Mouse (Mus musculus) MEL (cell line): Measurements from ENCODE around the gene Ly6g6c. TPM values are rescaled to one million over a fixed set of nuclear protein-coding genes. Genes with fewer than 3 reads are reported as not detected.

Source experiments
- DNase-seq: peaks from one replicate; pipeline ENCODE4 v3.0.0; 2011; ENCODE audit warnings: low read depth, low spot score
- H3K27ac ChIP-seq: 2 replicates; pipeline ENCODE4 v1.5.1; 2012; ENCODE audit warnings: low read depth, mild to moderate bottlenecking, control low read depth, low read length, moderate library complexity; ENCODE audit not compliant: control insufficient read depth
- H3K27me3 ChIP-seq, 2 experiments: fragments of 150-350 bp in 1 of 2; sonication (generic) in 1 of 2; 2 replicates each; pipeline ENCODE4 v1.6.1; 2012; ENCODE audit warnings: low read length in 2 of 2, mild to moderate bottlenecking in 2 of 2, improper control_type of control experiment in 1 of 2, moderate library complexity in 1 of 2; ENCODE audit not compliant: insufficient read depth in 2 of 2, control insufficient read depth in 1 of 2
- H3K36me3 ChIP-seq, 2 experiments: 2 replicates each; pipeline ENCODE4 v1.6.1; 2012 to 2014; ENCODE audit warnings: low read length in 2 of 2, improper control_type of control experiment in 1 of 2, inconsistent platforms in 1 of 2, mild to moderate bottlenecking in 1 of 2; ENCODE audit not compliant: insufficient read depth in 2 of 2, control insufficient read depth in 1 of 2
- H3K4me1 ChIP-seq, 2 experiments: fragments of 150-350 bp in 1 of 2; sonication (generic) in 1 of 2; 2 replicates each; pipeline ENCODE4 v1.6.1; 2012; ENCODE audit warnings: low read length in 2 of 2, improper control_type of control experiment in 1 of 2, mild to moderate bottlenecking in 1 of 2; ENCODE audit not compliant: insufficient read depth in 2 of 2, control insufficient read depth in 1 of 2
- H3K4me3 ChIP-seq, 2 experiments: fragments of 150-350 bp in 1 of 2; sonication (generic) in 1 of 2; 2 replicates each; pipeline ENCODE4 v1.5.1; 2012; ENCODE audit warnings: low read depth in 2 of 2, low read length in 2 of 2, mild to moderate bottlenecking in 2 of 2, moderate library complexity in 2 of 2, control low read depth in 1 of 2, improper control_type of control experiment in 1 of 2; ENCODE audit not compliant: control insufficient read depth in 1 of 2, insufficient read depth in 1 of 2
- H3K79me2 ChIP-seq: 2 replicates; pipeline ENCODE4 v1.6.1; 2012; ENCODE audit warnings: mild to moderate bottlenecking, low read length, moderate library complexity; ENCODE audit not compliant: control insufficient read depth, poor library complexity, insufficient read depth
- H3K9ac ChIP-seq: 2 replicates; pipeline ENCODE4 v1.6.1; 2012; ENCODE audit warnings: low read depth, mild to moderate bottlenecking, control low read depth, low read length, moderate library complexity; ENCODE audit not compliant: control insufficient read depth, poor library complexity, severe bottlenecking
- H3K9me3 ChIP-seq: fragments of 150-350 bp; sonication (generic); replicated peaks from 2 replicates; pipeline ENCODE4 v1.6.1; 2012; ENCODE audit warnings: mild to moderate bottlenecking, low read length, improper control_type of control experiment, moderate library complexity; ENCODE audit not compliant: insufficient read depth
- BHLHE40 ChIP-seq: IDR thresholded peaks from 2 replicates; pipeline ENCODE4 v1.6.1; 2012; ENCODE audit warnings: low read depth, mild to moderate bottlenecking, inconsistent platforms, low read length, improper control_type of control experiment, borderline replicate concordance
- CHD1 ChIP-seq: IDR thresholded peaks from 2 replicates; pipeline ENCODE4 v1.6.1; 2012; ENCODE audit warnings: low read depth, mild to moderate bottlenecking, inconsistent platforms, low read length, improper control_type of control experiment
- CHD2 ChIP-seq: IDR thresholded peaks from 2 replicates; pipeline ENCODE4 v1.6.1; 2011; ENCODE audit warnings: low read length, improper control_type of control experiment
- CTCF ChIP-seq, 3 experiments: IDR thresholded peaks in 2 of 3; conservative IDR thresholded peaks in 1 of 3; 2 replicates each; pipeline ENCODE4 v1.5.1; 2011 to 2012; ENCODE audit warnings: low read length in 3 of 3, low read depth in 2 of 3, mild to moderate bottlenecking in 2 of 3, improper control_type of control experiment in 1 of 3, inconsistent platforms in 1 of 3, mixed read lengths in 1 of 3, moderate library complexity in 1 of 3; ENCODE audit not compliant: control insufficient read depth in 1 of 3, insufficient read depth in 1 of 3, poor library complexity in 1 of 3, severe bottlenecking in 1 of 3
- E2F4 ChIP-seq: IDR thresholded peaks from 2 replicates; pipeline ENCODE4 v1.6.1; 2011; ENCODE audit warnings: low read depth, low read length, improper control_type of control experiment, borderline replicate concordance
- ELF1 ChIP-seq: IDR thresholded peaks from 2 replicates; pipeline ENCODE4 v1.6.1; 2014; ENCODE audit warnings: low read depth, mild to moderate bottlenecking, inconsistent platforms, low read length, improper control_type of control experiment, moderate library complexity
- EP300 ChIP-seq, 2 experiments: IDR thresholded peaks; 2 replicates each; pipeline ENCODE4 v1.6.1; 2011; ENCODE audit warnings: improper control_type of control experiment in 2 of 2, low read length in 2 of 2, low read depth in 1 of 2, mild to moderate bottlenecking in 1 of 2
- ETS1 ChIP-seq: IDR thresholded peaks from 2 replicates; pipeline ENCODE4 v1.6.1; 2012; ENCODE audit warnings: low read depth, mild to moderate bottlenecking, inconsistent platforms, low read length, improper control_type of control experiment, moderate library complexity
- GABPA ChIP-seq: IDR thresholded peaks from 2 replicates; pipeline ENCODE4 v1.6.1; 2012; ENCODE audit warnings: low read depth, mild to moderate bottlenecking, inconsistent platforms, low read length, improper control_type of control experiment, moderate library complexity
- GATA1 ChIP-seq: IDR thresholded peaks from 2 replicates; pipeline ENCODE4 v1.6.1; 2011; ENCODE audit warnings: low read depth, low read length, improper control_type of control experiment
- HCFC1 ChIP-seq: IDR thresholded peaks from 2 replicates; pipeline ENCODE4 v1.6.1; 2012; ENCODE audit warnings: low read depth, mild to moderate bottlenecking, inconsistent platforms, low read length, improper control_type of control experiment, moderate library complexity
- JUND ChIP-seq: IDR thresholded peaks from 2 replicates; pipeline ENCODE4 v1.6.1; 2011; ENCODE audit warnings: low read depth, mild to moderate bottlenecking, improper control_type of control experiment, low read length
- KAT2A ChIP-seq: conservative IDR thresholded peaks from 2 replicates; pipeline ENCODE4 v1.6.1; 2012; ENCODE audit warnings: low read depth, low read length, improper control_type of control experiment, inconsistent platforms
- MAFK ChIP-seq: IDR thresholded peaks from 2 replicates; pipeline ENCODE4 v1.6.1; 2011; ENCODE audit warnings: low read depth, mild to moderate bottlenecking, low read length, improper control_type of control experiment, borderline replicate concordance
- MAZ ChIP-seq: IDR thresholded peaks from 2 replicates; pipeline ENCODE4 v1.6.1; 2012; ENCODE audit warnings: low read depth, mild to moderate bottlenecking, inconsistent platforms, low read length, improper control_type of control experiment
- MEF2A ChIP-seq: IDR thresholded peaks from 2 replicates; pipeline ENCODE4 v1.6.1; 2014; ENCODE audit warnings: low read depth, mild to moderate bottlenecking, inconsistent platforms, low read length, improper control_type of control experiment; ENCODE audit not compliant: poor library complexity, insufficient replicate concordance, severe bottlenecking; ENCODE audit errors: extremely low read depth
- MXI1 ChIP-seq: IDR thresholded peaks from 2 replicates; pipeline ENCODE4 v1.6.1; 2011; ENCODE audit warnings: mild to moderate bottlenecking, low read depth, low read length, improper control_type of control experiment
- MYB ChIP-seq: IDR thresholded peaks from 2 replicates; pipeline ENCODE4 v1.6.1; 2011; ENCODE audit warnings: mild to moderate bottlenecking, low read depth, low read length, improper control_type of control experiment
- NELFE ChIP-seq: IDR thresholded peaks from 2 replicates; pipeline ENCODE4 v1.6.1; 2011; ENCODE audit warnings: low read depth, low read length, improper control_type of control experiment
- NRF1 ChIP-seq: IDR thresholded peaks from 2 replicates; pipeline ENCODE4 v1.6.1; 2014; ENCODE audit warnings: low read depth, mild to moderate bottlenecking, inconsistent platforms, low read length, improper control_type of control experiment, moderate library complexity; ENCODE audit not compliant: poor library complexity, insufficient read depth, severe bottlenecking
- POLR2A ChIP-seq, 2 experiments: IDR thresholded peaks; 2 replicates each; pipeline ENCODE4 v1.6.1; 2011 to 2012; ENCODE audit warnings: low read length in 2 of 2, mild to moderate bottlenecking in 2 of 2, control low read depth in 1 of 2, improper control_type of control experiment in 1 of 2, low read depth in 1 of 2, moderate library complexity in 1 of 2; ENCODE audit not compliant: control insufficient read depth in 1 of 2, insufficient read depth in 1 of 2, poor library complexity in 1 of 2
- POLR2AphosphoS2 ChIP-seq: IDR thresholded peaks from 2 replicates; pipeline ENCODE4 v1.6.1; 2011; ENCODE audit warnings: low read length, improper control_type of control experiment
- POLR2AphosphoS5 ChIP-seq: IDR thresholded peaks from 2 replicates; pipeline ENCODE4 v1.6.1; 2012; ENCODE audit warnings: low read depth, borderline replicate concordance, mild to moderate bottlenecking, inconsistent platforms, low read length, moderate library complexity, mixed read lengths
- RAD21 ChIP-seq: IDR thresholded peaks from 2 replicates; pipeline ENCODE4 v1.6.1; 2011; ENCODE audit warnings: mild to moderate bottlenecking, low read depth, low read length, improper control_type of control experiment
- RCOR1 ChIP-seq: IDR thresholded peaks from 2 replicates; pipeline ENCODE4 v1.6.1; 2012; ENCODE audit warnings: low read depth, mild to moderate bottlenecking, inconsistent platforms, low read length, improper control_type of control experiment
- SIN3A ChIP-seq: IDR thresholded peaks from 2 replicates; pipeline ENCODE4 v1.6.1; 2012; ENCODE audit warnings: low read length, improper control_type of control experiment, inconsistent platforms
- SMC3 ChIP-seq: IDR thresholded peaks from 2 replicates; pipeline ENCODE4 v1.6.1; 2011; ENCODE audit warnings: low read depth, low read length, improper control_type of control experiment
- TAL1 ChIP-seq: IDR thresholded peaks from 2 replicates; pipeline ENCODE4 v1.6.1; 2012; ENCODE audit warnings: mild to moderate bottlenecking, inconsistent platforms, low read length, moderate library complexity, mixed read lengths
- TBP ChIP-seq: IDR thresholded peaks from 2 replicates; pipeline ENCODE4 v1.8.0; 2011; ENCODE audit warnings: low read depth, low read length, improper control_type of control experiment
- TCF12 ChIP-seq: IDR thresholded peaks from 2 replicates; pipeline ENCODE4 v1.6.1; 2014; ENCODE audit warnings: low read depth, mild to moderate bottlenecking, inconsistent platforms, low read length, improper control_type of control experiment, moderate library complexity
- UBTF ChIP-seq: IDR thresholded peaks from 2 replicates; pipeline ENCODE4 v1.6.1; 2012; ENCODE audit warnings: low read depth, mild to moderate bottlenecking, inconsistent platforms, low read length, improper control_type of control experiment, moderate library complexity, borderline replicate concordance; ENCODE audit not compliant: insufficient read depth
- USF1 ChIP-seq: IDR thresholded peaks from 2 replicates; pipeline ENCODE4 v1.6.1; 2014; ENCODE audit warnings: low read depth, mild to moderate bottlenecking, inconsistent platforms, low read length, improper control_type of control experiment, moderate library complexity
- USF2 ChIP-seq, 2 experiments: IDR thresholded peaks; 2 replicates each; pipeline ENCODE4 v1.6.1; 2011 to 2012; ENCODE audit warnings: improper control_type of control experiment in 2 of 2, low read length in 2 of 2, borderline replicate concordance in 1 of 2, inconsistent platforms in 1 of 2, low read depth in 1 of 2, mild to moderate bottlenecking in 1 of 2; ENCODE audit not compliant: insufficient read depth in 1 of 2
- ZC3H11A ChIP-seq: IDR thresholded peaks from 2 replicates; pipeline ENCODE4 v1.6.1; 2012; ENCODE audit warnings: low read depth, mild to moderate bottlenecking, inconsistent platforms, low read length, improper control_type of control experiment
- ZKSCAN1 ChIP-seq: IDR thresholded peaks from 2 replicates; pipeline ENCODE4 v1.6.1; 2012; ENCODE audit warnings: low read depth, mild to moderate bottlenecking, inconsistent platforms, low read length, improper control_type of control experiment, moderate library complexity
- ZNF384 ChIP-seq: IDR thresholded peaks from 2 replicates; pipeline ENCODE4 v1.6.1; 2012; ENCODE audit warnings: low read depth, mild to moderate bottlenecking, inconsistent platforms, low read length, improper control_type of control experiment
- polyA plus RNA-seq, 2 experiments: library from polyadenylated mRNA; stranded (reverse) in 1 of 2; unstranded in 1 of 2; fragments of >175 nt in 1 of 2; fragments of >200 nt in 1 of 2; gene quantifications; 2 replicates each; pipeline versions ENCODE4 v1.2.1 to v1.2.4; 2012; ENCODE audit warnings: low replicate concordance in 2 of 2, low read depth in 1 of 2; ENCODE audit not compliant: insufficient read length in 2 of 2, insufficient read depth in 1 of 2, missing spikeins in 1 of 2
- total RNA-seq: library from RNA; depleted of rRNA; stranded (reverse); fragments of 300-350 nt; gene quantifications from 2 replicates; pipeline ENCODE4 v1.2.3, GENCODE M21; 2012

Gene Ly6g6c
- total and polyA plus RNA-seq, 3 experiments: 0.24 TPM; not detected in 2

GRCm38 (mm10) chr17:35021163-35021808 lies 43.9 kb upstream of the Ly6g6c start:
- peak overlapping the region; percentile 96 for H3K27ac ChIP-seq
- peaks cover 29% of the 10 kb centered on the region for H3K79me2 ChIP-seq
- H3K36me3 ChIP-seq: peaks cover 0 to 46% of the 10 kb centered on the region in 2 experiments; a peak in 2 of 4 replicates
- DNase-seq: peak; percentile 90
- peak overlapping the region; percentile 66 for H3K9ac ChIP-seq
- no peaks in the 10 kb centered on the region for H3K27me3 ChIP-seq
- peak overlapping the region in 1 of 2 experiments; percentile 31; a peak in 1 of 4 replicates for H3K4me3 ChIP-seq
- H3K4me1 ChIP-seq: peaks cover 14 to 58% of the 10 kb centered on the region in 2 experiments
- no peaks in the 10 kb centered on the region for H3K9me3 ChIP-seq
- TF ChIP-seq HCFC1 (no peak), POLR2AphosphoS2 (peak; percentile 1; the same call in 1 of the 2 replicates), ZKSCAN1 (no peak), ETS1 (peak; percentile 15; the same call in 1 of the 2 replicates), USF2 (IDR thresholded peaks at IDR 0.05; ENCODE audit: borderline replicate concordance in 1 of 2, insufficient read depth in 1 of 2, low read depth in 1 of 2, low read length in 2 of 2) (no peak), CHD1 (no peak), ZNF384 (no peak), ELF1 (no peak), MEF2A (no peak), SIN3A (no peak), UBTF (no peak), CTCF (IDR thresholded peaks at IDR 0.05 in 2 of 3, conservative IDR thresholded peaks at IDR 0.05 in 1 of 3; ENCODE audit: control insufficient read depth in 1 of 3, insufficient read depth in 1 of 3, low read depth in 2 of 3, low read length in 3 of 3, poor library complexity in 1 of 3, severe bottlenecking in 1 of 3) (peak; percentile 93 to 99 (median 95)), MAFK (no peak), POLR2A (IDR thresholded peaks at IDR 0.05; ENCODE audit: control insufficient read depth in 1 of 2, insufficient read depth in 1 of 2, low read depth in 1 of 2, low read length in 2 of 2, poor library complexity in 1 of 2) (no peak; a peak in 1 of 4 replicates), RCOR1 (no peak), EP300 (IDR thresholded peaks at IDR 0.05; ENCODE audit: low read depth in 1 of 2, low read length in 2 of 2) (peak in 1 of 2 experiments; percentile 45; a peak in 1 of 4 replicates), NRF1 (no peak), GABPA (no peak), CHD2 (peak; percentile 6; the same call in 1 of the 2 replicates), MAZ (peak; percentile 15; the same call in 1 of the 2 replicates), BHLHE40 (no peak), TCF12 (no peak), MXI1 (peak; percentile 1; the same call in 1 of the 2 replicates), TBP (peak; percentile 62; the same call in 1 of the 2 replicates), POLR2AphosphoS5 (no peak), ZC3H11A (peak; percentile 80), MYB (no peak), GATA1 (no peak), TAL1 (no peak), E2F4 (no peak), SMC3 (peak; percentile 90), USF1 (no peak), RAD21 (peak; percentile 84), KAT2A (no peak), JUND (no peak), NELFE (no peak)
